Mouse (Mus musculus) thymus, adult 2 months (tissue): ENCODE results near the gene Slc25a36. TPM values are rescaled to one million over a fixed set of nuclear protein-coding genes. Genes with fewer than 3 reads are reported as not detected.

Experiments used
- DNase-seq: peaks from one replicate; pipeline ENCODE4 v3.0.0; 2021
- H3K27ac ChIP-seq: fragments of 200-500 bp; 2 replicates; pipeline ENCODE4 v1.5.1; 2012; ENCODE audit warnings: low read length, control low read depth; ENCODE audit not compliant: control insufficient read depth, insufficient read depth
- H3K27me3 ChIP-seq: fragments of 200-500 bp; 2 replicates; pipeline ENCODE4 v1.6.1; 2012; ENCODE audit warnings: mild to moderate bottlenecking, low read length, moderate library complexity, mixed read lengths; ENCODE audit not compliant: control insufficient read depth, insufficient read depth
- H3K36me3 ChIP-seq: fragments of 200-500 bp; 2 replicates; pipeline ENCODE4 v1.6.1; 2012; ENCODE audit warnings: mild to moderate bottlenecking, low read length, moderate library complexity; ENCODE audit not compliant: control insufficient read depth, insufficient read depth
- H3K4me1 ChIP-seq: fragments of 200-500 bp; replicated peaks from 2 replicates; pipeline ENCODE4 v1.6.1; 2012; ENCODE audit warnings: low read length; ENCODE audit not compliant: control insufficient read depth, insufficient read depth
- H3K4me3 ChIP-seq: fragments of 200-500 bp; 2 replicates; pipeline ENCODE4 v1.5.1; 2012; ENCODE audit warnings: mild to moderate bottlenecking, low read length, control low read depth, moderate library complexity; ENCODE audit not compliant: control insufficient read depth, insufficient read depth
- CTCF ChIP-seq: fragments of 200-500 bp; IDR thresholded peaks from 2 replicates; pipeline ENCODE4 v1.5.1; 2012; ENCODE audit warnings: mild to moderate bottlenecking, control low read depth, low read length, moderate library complexity, borderline replicate concordance; ENCODE audit not compliant: control insufficient read depth, poor library complexity, insufficient read depth; ENCODE audit errors: extremely low read depth
- POLR2A ChIP-seq: fragments of 200-500 bp; IDR thresholded peaks from 2 replicates; pipeline ENCODE4 v1.6.1; 2012; ENCODE audit warnings: mild to moderate bottlenecking, low read length, control low read depth, moderate library complexity; ENCODE audit not compliant: control insufficient read depth, poor library complexity, insufficient read depth; ENCODE audit errors: extremely low read depth
- WGBS: fragments of 180-500 bp; shearing (Covaris S2); methylation state at CpG from one replicate; pipeline ENCODE4 v1.1.7; 2018; 5-methylcytosine and 5-hydroxymethylcytosine counted together
- polyA plus RNA-seq: library from polyadenylated mRNA; depleted of rRNA; stranded (reverse); fragments of >200 nt; gene quantifications from 2 replicates; pipeline ENCODE4 v1.2.3, GENCODE M21; 2012; rRNA removed

Gene Slc25a36
- 15.1 and 16.1 TPM in 2 replicates for polyA plus RNA-seq

DNA sequence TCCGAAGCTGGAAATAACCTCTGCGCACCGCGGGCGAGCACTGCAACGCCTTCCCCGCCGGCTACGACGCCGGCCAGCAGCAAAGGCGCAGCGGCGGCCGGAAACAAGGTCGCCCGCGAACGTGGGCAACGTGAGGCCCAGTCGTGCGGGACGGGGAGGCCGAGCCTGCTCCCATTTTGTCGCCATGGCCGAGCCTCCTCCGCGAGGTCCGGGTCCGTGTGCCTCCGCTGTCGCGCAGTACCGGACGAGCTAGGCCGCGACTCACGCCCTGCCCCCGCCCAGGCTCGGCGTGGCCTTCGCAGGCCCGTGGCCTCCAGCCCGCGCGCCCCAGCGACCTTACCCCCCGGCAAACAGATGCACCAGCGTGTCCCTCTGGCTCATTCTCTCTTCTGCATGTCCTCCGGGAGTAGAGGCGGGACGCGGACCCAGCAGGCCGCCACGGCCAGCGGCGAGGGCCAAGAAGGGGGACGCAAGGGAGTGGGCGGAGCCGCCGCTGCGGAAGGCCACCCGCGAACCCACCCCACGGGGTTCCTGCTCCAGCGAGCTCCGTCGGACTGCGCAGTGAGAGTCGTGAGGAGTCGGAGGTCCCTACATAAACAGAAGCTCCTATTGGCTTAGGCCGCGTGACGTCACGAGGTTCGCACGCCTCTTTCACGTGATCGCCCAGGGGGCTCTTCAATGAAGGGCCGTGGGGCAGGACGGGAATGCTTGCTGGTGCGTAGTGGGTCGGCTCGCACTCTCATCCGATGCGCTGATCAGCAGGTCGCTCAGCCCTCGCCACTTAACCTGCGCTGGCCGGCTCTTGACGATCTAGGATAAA, at the start of gene Slc25a36:
Slc25a36 (minus strand) TSS at position 587 of the 820 bp plus-strand sequence.
- peaks cover 4% of the 10 kb centered on the region for H3K4me1 ChIP-seq
- WGBS: under 1% methylated on average over 91 of the region's 91 CpGs
- H3K27me3 ChIP-seq: no peaks in the 10 kb centered on the region
- 0 out of 2 replicates have a peak, but pooled peaks have one; percentile 18 for TF ChIP-seq CTCF
- no peak for TF ChIP-seq POLR2A
- no peak within 1 kb of the TSS for H3K27ac ChIP-seq
- DNase-seq: peak; percentile 97
- peak within 1 kb of the TSS; percentile 62 for H3K4me3 ChIP-seq
- H3K36me3 ChIP-seq: no peaks in the 10 kb centered on the region

DNA sequence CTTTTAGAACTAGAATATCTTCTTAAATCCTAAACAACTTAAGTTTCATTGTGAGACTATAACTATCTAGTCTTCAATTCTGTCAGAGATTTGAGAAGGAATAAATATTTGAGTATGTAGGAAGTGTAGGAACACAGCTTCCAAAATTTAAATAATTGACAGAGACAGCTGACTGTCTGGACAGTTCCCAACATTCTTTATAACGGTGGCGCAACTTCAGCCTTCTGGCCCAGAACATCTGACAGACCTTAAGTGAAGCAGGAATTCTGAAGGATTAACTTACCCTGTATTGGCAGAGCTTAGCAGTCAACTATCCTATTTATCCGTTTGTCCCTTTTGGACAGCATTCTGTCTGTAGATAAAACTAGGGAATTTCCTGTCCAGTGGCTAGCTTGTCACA, 47.5 kb upstream of the Slc25a36 start:
- DNase-seq: no peak
- WGBS: 85% methylated on average over 3 of the region's 3 CpGs

DNA sequence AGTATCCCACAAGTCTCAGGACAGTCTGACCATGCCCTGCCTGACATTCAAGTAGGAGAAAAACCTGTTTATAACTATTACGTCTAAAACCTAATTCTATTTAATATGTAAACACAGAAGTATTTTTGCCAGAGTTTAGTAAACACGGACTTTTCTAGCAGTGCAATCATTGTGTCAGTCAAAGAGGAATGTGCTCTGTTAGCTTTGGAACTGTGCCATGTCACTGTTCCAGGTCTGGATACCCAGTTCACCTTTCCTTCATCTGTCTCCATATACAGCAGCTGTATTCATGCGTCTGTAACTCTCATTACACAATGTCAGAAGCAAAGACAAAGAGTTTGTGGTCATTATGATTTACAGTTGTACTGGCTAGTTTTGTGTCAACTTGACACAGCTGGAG, 45.0 kb upstream of the Slc25a36 start:
- Histone ChIP-seq H3K4me1 (no peaks in the 10 kb centered on the region), H3K4me3 (no peak overlapping the region), H3K27ac (no peak overlapping the region), H3K27me3 (no peaks in the 10 kb centered on the region), H3K36me3 (no peaks in the 10 kb centered on the region)
- no peak for DNase-seq
- TF ChIP-seq CTCF (no peak), POLR2A (no peak)
- WGBS: 95% methylated on average over 3 of the region's 3 CpGs

More for the DNA sequence above, 47.5 kb upstream of the Slc25a36 start:
- H3K36me3 ChIP-seq: no peaks in the 10 kb centered on the region
- no peak overlapping the region for H3K27ac ChIP-seq
- H3K4me3 ChIP-seq: no peak overlapping the region
- no peaks in the 10 kb centered on the region for H3K27me3 ChIP-seq
- TF ChIP-seq CTCF: no peak
- TF ChIP-seq POLR2A: no peak
- no peaks in the 10 kb centered on the region for H3K4me1 ChIP-seq

DNA sequence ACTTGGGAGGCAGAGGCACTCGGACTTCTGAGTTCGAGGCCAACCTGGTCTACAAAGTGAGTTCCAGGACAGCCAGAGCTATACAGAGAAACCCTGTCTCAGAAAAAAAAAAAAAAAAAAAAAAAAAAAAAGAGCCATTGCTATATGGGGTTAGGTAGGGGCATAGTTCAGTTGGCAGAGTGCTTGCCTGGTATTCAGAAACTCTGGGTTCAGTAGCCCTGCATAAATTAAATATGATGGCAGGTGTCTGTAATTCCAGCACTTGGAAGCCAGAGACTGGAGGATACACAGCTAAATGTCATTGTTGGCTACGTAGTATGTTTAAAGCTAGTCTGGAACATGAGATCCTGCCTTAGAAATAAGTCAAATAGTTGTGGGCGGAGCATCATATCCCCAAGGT, 44.0 kb upstream of the Slc25a36 start:
- Histone ChIP-seq H3K4me1 (no peaks in the 10 kb centered on the region), H3K4me3 (no peak overlapping the region), H3K27me3 (no peaks in the 10 kb centered on the region), H3K27ac (no peak overlapping the region), H3K36me3 (no peaks in the 10 kb centered on the region)
- no peak for DNase-seq
- TF ChIP-seq CTCF (no peak), POLR2A (no peak)
- 93% methylated on average over 4 of the region's 4 CpGs for WGBS

DNA sequence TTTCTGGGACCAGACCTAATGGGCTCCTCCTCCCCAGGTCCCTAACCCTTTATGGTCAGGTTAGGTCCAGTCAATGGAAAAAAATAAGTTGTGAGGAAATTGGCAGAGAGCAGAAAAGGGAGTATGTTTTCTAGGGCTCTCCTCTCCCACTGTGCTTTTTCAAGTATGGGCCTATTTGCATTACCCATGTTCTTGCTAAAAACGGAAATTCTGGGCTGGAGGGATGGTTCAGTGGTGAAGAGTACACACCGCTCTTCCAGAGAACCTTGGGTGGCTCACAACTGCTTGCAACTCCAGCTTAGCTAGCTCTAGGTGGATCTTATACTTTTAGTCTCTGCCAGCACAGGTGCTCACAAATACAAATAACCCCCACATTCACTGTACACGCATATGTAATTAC, 42.0 kb upstream of the Slc25a36 start:
- TF ChIP-seq CTCF (no peak), POLR2A (no peak)
- DNase-seq: no peak
- no peak overlapping the region for H3K4me3 ChIP-seq
- WGBS: 86% methylated on average over 3 of the region's 3 CpGs
- H3K4me1 ChIP-seq: no peaks in the 10 kb centered on the region
- no peak overlapping the region for H3K27ac ChIP-seq
- H3K36me3 ChIP-seq: no peaks in the 10 kb centered on the region
- no peaks in the 10 kb centered on the region for H3K27me3 ChIP-seq

DNA sequence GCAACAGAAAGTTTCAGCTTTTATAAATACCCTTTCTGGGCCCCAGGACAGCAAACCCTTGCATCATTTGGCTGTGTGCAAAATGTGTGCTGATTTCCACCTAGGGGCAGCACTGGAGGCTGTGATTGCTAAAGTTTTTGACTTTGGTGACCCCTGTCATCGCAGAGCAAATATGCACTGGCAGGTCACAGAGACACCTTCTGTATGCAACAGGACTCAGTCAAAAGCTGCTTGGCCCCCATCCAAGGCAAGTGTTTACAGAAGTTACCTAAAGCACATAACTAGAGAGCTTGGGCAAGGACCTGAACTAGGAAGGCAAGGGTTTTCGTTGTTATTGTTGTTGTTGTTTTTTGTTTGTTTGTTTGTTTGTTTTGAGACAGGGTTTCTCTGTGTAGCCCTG, 36.3 kb upstream of the Slc25a36 start:
- Histone ChIP-seq H3K4me1 (no peaks in the 10 kb centered on the region), H3K27me3 (no peaks in the 10 kb centered on the region), H3K27ac (no peak overlapping the region), H3K36me3 (no peaks in the 10 kb centered on the region), H3K4me3 (no peak overlapping the region)
- 92% methylated on average over 2 of the region's 2 CpGs for WGBS
- DNase-seq: no peak
- TF ChIP-seq POLR2A (no peak), CTCF (no peak)
